In the genomic region with DNA sequence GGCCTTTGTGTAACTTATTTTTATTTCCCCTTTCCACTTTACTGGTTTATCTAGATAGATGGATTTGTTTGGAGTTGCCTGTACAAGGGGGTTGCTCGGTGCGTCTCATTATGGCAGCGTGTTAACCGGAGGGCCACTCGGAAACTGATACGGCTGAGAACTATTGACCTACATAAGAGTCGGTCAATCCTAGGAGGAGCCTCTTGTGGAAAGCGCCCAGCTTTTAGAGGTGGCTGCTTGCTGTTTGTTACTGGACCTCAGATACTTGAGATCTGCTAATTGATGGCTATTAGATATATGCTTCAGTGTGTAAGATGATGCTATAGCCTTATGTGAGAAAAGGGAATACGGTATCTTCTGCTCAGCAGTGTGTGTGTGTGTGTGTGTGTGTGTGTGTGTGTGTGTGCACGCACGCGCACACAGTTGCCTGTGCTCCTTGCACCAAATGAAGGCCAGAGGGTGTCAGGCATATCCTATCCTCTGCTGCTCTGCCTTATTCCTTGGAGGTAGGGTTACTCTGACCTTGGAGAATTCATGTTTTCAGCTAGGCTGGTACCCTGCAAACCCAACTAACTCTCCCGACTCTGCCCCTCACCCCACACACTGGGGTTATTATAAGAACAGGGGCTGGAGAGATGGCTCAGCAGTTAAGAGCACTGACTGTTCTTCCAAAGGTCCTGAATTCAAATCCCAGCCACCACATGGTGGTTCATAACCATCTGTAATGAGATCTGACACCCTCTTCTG, we compare ENCODE assay signal across 9 mouse cellular contexts. TPM values are rescaled to one million over a fixed set of nuclear protein-coding genes. Genes with fewer than 3 reads are reported as not detected.
A peak's percentile ranks its signal among the peaks of the same experiment; 100 is the strongest.
DNase-seq lines count a peak whose midpoint lies in the region; ATAC-seq and TF ChIP-seq lines count a peak whose summit lies in the region.
"Had no signal": no experiment of that assay in that cellular context is flagged by ENCODE, and none has a peak within 500 bp of the region (broad histone marks: within the 10 kb centered on the region; RNA-seq: fewer than 3 reads in every experiment).

No protein-coding gene starts in this region.

- 7% methylated on average over 13 of the region's 13 CpGs for WGBS in cerebellum, adult 2 months
- WGBS in forebrain, postnatal 0 days, result 59% methylated on average over 13 of the region's 13 CpGs
- WGBS in neural tube, embryonic 14.5 days, result 42% methylated on average over 13 of the region's 13 CpGs

- TF ChIP-seq POLR2A in cerebellum, adult 2 months (IDR thresholded peaks at IDR 0.05; ENCODE audit: borderline replicate concordance, insufficient read depth, low read length), result no peak

- DNase-seq in cerebellum, adult 2 months, result peak; percentile 53 to 54
- no peak for DNase-seq in cerebellum, adult 9-11 months
- no peak for DNase-seq in layer of hippocampus, adult 2 months (ENCODE audit: low spot score in 2 of 2)
- DNase-seq in layer of hippocampus, postnatal 25 days (ENCODE audit: extremely low spot score in 1 of 2, low spot score in 1 of 2), result no peak
- no peak for DNase-seq in forebrain, postnatal 0 days
- DNase-seq in cerebellum, postnatal 4 days (ENCODE audit: low spot score in 2 of 2), result no peak
- no peak for DNase-seq in gastrocnemius, postnatal 10 days
- DNase-seq: right cerebral cortex, postnatal 25 days had no signal

- peak overlapping the region; percentile 72 for H3K4me3 ChIP-seq in cerebellum, adult 2 months (replicated peaks; ENCODE audit: insufficient read depth, low read depth, low read length)
- H3K4me3 ChIP-seq in layer of hippocampus, adult 2 months, result peak overlapping the region; percentile 94
- H3K4me3 ChIP-seq in forebrain, postnatal 0 days (ENCODE audit: low read depth, low read length), result peak overlapping the region; percentile 65
- H3K4me3 ChIP-seq in neural tube, embryonic 14.5 days (ENCODE audit: low read depth, low read length), result peak overlapping the region; percentile 87; the same call in 1 of the 2 replicates

- H3K4me2 ChIP-seq in forebrain, postnatal 0 days (ENCODE audit: low read depth), result peak overlapping the region; percentile 59
- peak overlapping the region; percentile 79 for H3K4me2 ChIP-seq in neural tube, embryonic 14.5 days (ENCODE audit: low read depth, low read length)

- H3K36me3 ChIP-seq in forebrain, postnatal 0 days (ENCODE audit: insufficient read depth), result no peaks in the 10 kb centered on the region
- H3K36me3 ChIP-seq in neural tube, embryonic 14.5 days (ENCODE audit: control insufficient read depth, insufficient read depth, low read length), result no peaks in the 10 kb centered on the region

- peaks cover 34% of the 10 kb centered on the region for H3K4me1 ChIP-seq in cerebellum, adult 2 months (ENCODE audit: control insufficient read depth, insufficient read depth, low read length)
- H3K4me1 ChIP-seq in forebrain, postnatal 0 days (ENCODE audit: insufficient read depth), result peaks cover 29% of the 10 kb centered on the region
- H3K4me1 ChIP-seq in neural tube, embryonic 14.5 days (ENCODE audit: control insufficient read depth, insufficient read depth, low read length), result peaks cover 49% of the 10 kb centered on the region

- no peaks in the 10 kb centered on the region for H3K27me3 ChIP-seq in cerebellum, adult 2 months (ENCODE audit: control insufficient read depth, insufficient read depth, low read length)
- no peaks in the 10 kb centered on the region for H3K27me3 ChIP-seq in forebrain, postnatal 0 days (ENCODE audit: insufficient read depth, low read length)
- no peaks in the 10 kb centered on the region for H3K27me3 ChIP-seq in neural tube, embryonic 14.5 days (ENCODE audit: control insufficient read depth, insufficient read depth, low read length)

- H3K9ac ChIP-seq in forebrain, postnatal 0 days, result no peak overlapping the region
- no peak overlapping the region; the same call in 1 of the 2 replicates for H3K9ac ChIP-seq in neural tube, embryonic 14.5 days (replicated peaks; ENCODE audit: low read depth, low read length)

- no peak for TF ChIP-seq CTCF in cerebellum, adult 2 months (IDR thresholded peaks at IDR 0.05; ENCODE audit: borderline replicate concordance, insufficient read depth, low read depth, low read length)
- no peak for TF ChIP-seq CTCF in layer of hippocampus, adult 2 months (conservative IDR thresholded peaks at IDR 0.05)
- TF ChIP-seq CTCF in forebrain, postnatal 0 days (IDR thresholded peaks at IDR 0.05; ENCODE audit: low read depth), result no peak

- H3K9me3 ChIP-seq in forebrain, postnatal 0 days (ENCODE audit: low read length), result no peaks in the 10 kb centered on the region
- H3K9me3 ChIP-seq in neural tube, embryonic 14.5 days (ENCODE audit: control insufficient read depth, low read length), result no peaks in the 10 kb centered on the region

- H3K27ac ChIP-seq in cerebellum, adult 2 months (ENCODE audit: insufficient read depth, low read length), result peak overlapping the region; percentile 9; the same call in 1 of the 2 replicates
- peak overlapping the region; percentile 100; the same call in 1 of the 2 replicates for H3K27ac ChIP-seq in layer of hippocampus, adult 2 months
- no peak overlapping the region for H3K27ac ChIP-seq in forebrain, postnatal 0 days (ENCODE audit: low read depth, low read length)
- H3K27ac ChIP-seq in neural tube, embryonic 14.5 days (ENCODE audit: low read depth, low read length), result no peak overlapping the region

- ATAC-seq in forebrain, postnatal 0 days, result no peak
- ATAC-seq in neural tube, embryonic 14.5 days (ENCODE audit: low read depth), result no peak

RNA-seq across cellular contexts. Expression of gene Reep3, which starts 2.6 kb away (rescaled TPM):
- polyA plus RNA-seq in cerebellum, adult 2 months (2012; rRNA removed), result 44.0 and 45.2 TPM in 2 replicates
- 10 to 100 TPM; 18.3 to 21.9 TPM for total RNA-seq in layer of hippocampus, adult 2 months (2021)
- 10 to 100 TPM; 22.8 to 24.2 TPM for total RNA-seq in layer of hippocampus, postnatal 25 days (2021)
- total RNA-seq in forebrain, postnatal 0 days (2014; rRNA removed), result 21.7 and 30.8 TPM in 2 replicates
- 18.8 and 23.7 TPM in 2 replicates for polyA plus RNA-seq in forebrain, postnatal 0 days (2015; fragmentation: Nextera tagmentation; extraction: Ambion mirVana)
- 37.7 and 48.7 TPM in 2 replicates for polyA plus RNA-seq in neural tube, embryonic 14.5 days (2014; fragmentation: Nextera tagmentation; extraction: Ambion mirVana)
- total RNA-seq in gastrocnemius, postnatal 10 days (2021), result 10 to 100 TPM; 21.9 to 27.2 TPM

RNA-seq across cellular contexts. Expression of gene Jmjd1c, which starts 3.4 kb away (rescaled TPM):
- polyA plus RNA-seq in cerebellum, adult 2 months (2012; rRNA removed), result 56.3 and 63.8 TPM in 2 replicates
- total RNA-seq in layer of hippocampus, adult 2 months (2021), result 100 to 1,000 TPM; 106 to 111 TPM
- total RNA-seq in layer of hippocampus, postnatal 25 days (2021), result 10 to 100 TPM; 80.3 to 98.6 TPM
- 67.1 and 76.8 TPM in 2 replicates for total RNA-seq in forebrain, postnatal 0 days (2014; rRNA removed)
- polyA plus RNA-seq in forebrain, postnatal 0 days (2015; fragmentation: Nextera tagmentation; extraction: Ambion mirVana), result 29.6 and 44.4 TPM in 2 replicates
- polyA plus RNA-seq in neural tube, embryonic 14.5 days (2014; fragmentation: Nextera tagmentation; extraction: Ambion mirVana), result 62.3 and 67.0 TPM in 2 replicates
- total RNA-seq in gastrocnemius, postnatal 10 days (2021), result 10 to 100 TPM; 33.0 to 48.7 TPM

Comparison
In these comparisons a context has a peak if more than half of its experiments do, and no peak if none do; other contexts are left out.
1. DNase-seq: peak in cerebellum, adult 2 months (2 of 2); none in cerebellum, adult 9-11 months (single experiment), layer of hippocampus, adult 2 months (0 of 2), layer of hippocampus, postnatal 25 days (0 of 2), forebrain, postnatal 0 days (single experiment), cerebellum, postnatal 4 days (0 of 2) and gastrocnemius, postnatal 10 days (single experiment).
2. H3K27ac ChIP-seq: peak in cerebellum, adult 2 months (single experiment) and layer of hippocampus, adult 2 months (single experiment); none in forebrain, postnatal 0 days (single experiment) and neural tube, embryonic 14.5 days (single experiment).
3. Peak in every context shown above with its lines, with median percentiles within 50 percentile points of each other: H3K4me3 ChIP-seq.